Mouse (Mus musculus) midbrain, embryonic 11.5 days (tissue): ENCODE results near the gene Brd3. TPM values are rescaled to one million over a fixed set of nuclear protein-coding genes. Genes with fewer than 3 reads are reported as not detected.

Experiments used
- ATAC-seq: fragments of 200-750 bp; cut with Nextera tagmentation; 2 replicates; pipeline ENCODE4 v1.8.0; 2017; ENCODE audit warnings: moderate TSS enrichment, moderate library complexity; ENCODE audit not compliant: low FRiP score
- DNase-seq: peaks from one replicate; pipeline ENCODE4 v3.0.0; 2015; ENCODE audit warnings: low spot score; ENCODE audit errors: missing footprints
- H3K27ac ChIP-seq: fragments of 300-500 bp; sonication (generic); 2 replicates; pipeline ENCODE4 v1.5.1; 2014; ENCODE audit warnings: low read depth, low read length
- H3K27me3 ChIP-seq: fragments of 300-500 bp; sonication (generic); 2 replicates; pipeline ENCODE4 v1.6.1; 2014; ENCODE audit warnings: mild to moderate bottlenecking, low read length, moderate library complexity, mixed read lengths; ENCODE audit not compliant: control insufficient read depth, insufficient read depth
- H3K36me3 ChIP-seq: fragments of 300-500 bp; sonication (generic); 2 replicates; pipeline ENCODE4 v1.6.1; 2014; ENCODE audit warnings: mild to moderate bottlenecking, low read length, moderate library complexity, mixed read lengths; ENCODE audit not compliant: control insufficient read depth, insufficient read depth
- H3K4me1 ChIP-seq: fragments of 300-500 bp; sonication (generic); 2 replicates; pipeline ENCODE4 v1.6.1; 2014; ENCODE audit warnings: low read length; ENCODE audit not compliant: control insufficient read depth, insufficient read depth
- H3K4me2 ChIP-seq: fragments of 300-500 bp; sonication (generic); 2 replicates; pipeline ENCODE4 v1.6.1; 2014; ENCODE audit warnings: mild to moderate bottlenecking, moderate library complexity
- H3K4me3 ChIP-seq: fragments of 300-500 bp; sonication (generic); 2 replicates; pipeline ENCODE4 v1.5.1; 2014; ENCODE audit warnings: low read depth, low read length
- H3K9ac ChIP-seq: fragments of 300-500 bp; sonication (generic); 2 replicates; pipeline ENCODE4 v1.6.1; 2014; ENCODE audit warnings: low read length
- H3K9me3 ChIP-seq: fragments of 300-500 bp; sonication (generic); 2 replicates; pipeline ENCODE4 v1.6.1; 2016; ENCODE audit warnings: low read length; ENCODE audit not compliant: control insufficient read depth
- WGBS: fragments of 180-500 bp; shearing (Covaris S2); extraction: QIAGEN DNeasy Blood & Tissue Kit; methylation state at CpG from one replicate; pipeline ENCODE4 v1.1.7; 2014; 5-methylcytosine and 5-hydroxymethylcytosine counted together
- polyA plus RNA-seq: library from polyadenylated mRNA; unstranded; fragments of >200 nt; fragmentation: Nextera tagmentation; extraction: Ambion mirVana; gene quantifications from 2 replicates; pipeline ENCODE4 v1.2.1, GENCODE M21; 2014

Gene Brd3
- polyA plus RNA-seq, 1 experiment from 2014 or later, result 189 TPM

DNA sequence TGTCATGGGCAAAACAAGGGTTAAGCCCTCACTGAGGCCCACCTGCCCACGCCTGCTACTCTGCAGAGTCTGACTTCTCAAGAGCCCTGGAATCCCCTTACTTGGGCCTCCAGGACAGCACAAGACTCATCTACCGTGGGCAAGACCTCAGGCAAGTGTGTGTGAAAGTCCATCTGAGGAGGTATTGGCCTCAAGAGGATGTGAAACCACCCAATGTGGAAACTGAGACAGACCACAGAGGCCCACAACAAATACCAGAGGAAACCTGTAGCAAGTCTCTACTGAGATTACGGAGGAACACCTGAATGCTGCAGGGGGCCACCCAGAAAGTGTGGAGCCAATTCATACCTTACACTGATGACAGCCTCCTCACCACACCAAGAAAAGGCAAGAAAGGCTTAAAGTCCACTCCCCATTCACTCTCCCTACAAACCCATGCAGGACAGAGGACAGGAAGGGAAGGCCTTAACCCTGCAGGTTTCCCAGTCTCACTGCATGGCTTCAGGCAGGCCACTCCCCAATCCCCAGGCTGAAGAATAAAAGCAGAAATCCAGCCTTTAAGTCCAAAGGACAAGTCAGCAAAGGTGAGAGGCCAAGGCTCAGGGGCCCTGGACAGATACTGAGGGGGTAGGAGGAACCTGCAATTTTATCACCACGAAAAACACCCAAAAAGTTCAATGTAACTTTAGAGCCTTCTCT lies 38.0 kb downstream of the Brd3 start:
- WGBS, result 76% methylated on average over 4 of the region's 4 CpGs
- H3K4me1 ChIP-seq, result peaks cover 26% of the 10 kb centered on the region
- ATAC-seq, result no peak

DNA sequence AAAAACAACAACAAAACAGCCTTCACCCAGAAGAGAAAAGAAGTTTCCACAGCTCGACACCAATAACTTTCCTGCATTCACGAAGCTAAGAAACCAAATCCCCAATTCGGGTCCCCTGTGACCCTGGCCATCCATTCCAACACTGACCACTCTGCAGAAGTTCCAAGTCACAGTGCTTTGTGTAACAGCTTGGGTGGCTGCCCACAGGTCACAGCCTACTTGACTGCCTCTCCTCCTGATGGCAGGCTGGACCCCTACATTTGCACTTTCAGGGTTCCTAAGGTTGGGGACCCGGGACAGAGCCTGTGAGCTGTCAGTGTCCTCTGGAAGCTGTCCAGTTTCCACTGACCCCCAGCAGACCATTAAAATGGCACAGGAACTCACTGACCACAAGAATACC lies 44.6 kb downstream of the Brd3 start:
- WGBS, result 93% methylated on average over 4 of the region's 4 CpGs
- Histone ChIP-seq H3K27ac (no peak overlapping the region), H3K27me3 (no peaks in the 10 kb centered on the region), H3K4me1 (no peaks in the 10 kb centered on the region), H3K9ac (no peak overlapping the region), H3K4me3 (no peak overlapping the region), H3K4me2 (no peak overlapping the region), H3K36me3 (peaks cover 44% of the 10 kb centered on the region), H3K9me3 (no peaks in the 10 kb centered on the region)
- no peak for ATAC-seq
- peak; percentile 28 for DNase-seq

More for the DNA sequence above, 38.0 kb downstream of the Brd3 start:
- Histone ChIP-seq H3K36me3 (0 out of 2 replicates have a peak, but pooled peaks cover 2% of the 10 kb centered on the region), H3K9ac (no peak overlapping the region), H3K27ac (no peak overlapping the region), H3K4me3 (no peak overlapping the region), H3K27me3 (no peaks in the 10 kb centered on the region), H3K9me3 (no peaks in the 10 kb centered on the region), H3K4me2 (no peak overlapping the region)
- DNase-seq, result no peak

DNA sequence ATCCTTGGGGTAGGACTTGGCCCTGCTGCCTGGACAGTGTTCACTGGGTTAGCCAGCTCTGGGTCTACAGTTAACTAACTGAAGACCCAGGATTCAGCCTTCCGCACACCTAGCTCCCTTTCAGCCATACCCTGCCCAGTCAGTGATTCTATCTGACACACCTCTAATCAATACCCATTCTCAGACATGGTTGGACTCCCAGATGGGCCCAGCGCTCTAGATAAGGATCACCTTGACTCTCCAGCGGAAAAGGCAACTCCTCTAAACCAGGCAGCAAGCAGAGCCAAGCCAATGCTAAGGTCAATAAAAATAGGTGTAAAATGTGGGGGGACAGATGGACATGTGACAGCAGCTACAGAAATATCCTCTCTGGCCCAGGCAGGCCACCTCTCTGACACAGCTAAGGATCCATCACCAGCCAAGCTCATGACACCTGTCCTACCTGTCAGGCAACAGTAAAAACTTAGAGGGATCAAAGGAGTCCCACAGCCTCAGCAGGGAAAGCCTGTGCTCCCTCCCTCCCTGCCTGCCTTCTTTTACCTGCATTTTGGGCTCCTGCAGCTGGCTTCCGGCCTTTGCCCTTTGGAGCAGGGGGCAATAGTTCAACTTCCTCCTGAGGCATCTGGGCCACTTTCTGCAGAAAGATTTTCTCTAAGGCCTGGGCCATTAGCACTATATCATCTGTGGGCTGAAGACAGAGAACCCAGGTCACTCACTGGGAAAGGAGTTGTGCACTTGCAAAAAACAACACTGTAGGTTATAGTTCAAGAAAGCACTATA lies 45.4 kb downstream of the Brd3 start:
- Histone ChIP-seq H3K36me3 (peaks cover 51% of the 10 kb centered on the region), H3K27me3 (no peaks in the 10 kb centered on the region), H3K4me3 (no peak overlapping the region), H3K27ac (no peak overlapping the region), H3K9me3 (no peaks in the 10 kb centered on the region), H3K4me2 (no peak overlapping the region), H3K9ac (no peak overlapping the region), H3K4me1 (no peaks in the 10 kb centered on the region)
- WGBS, result 96% methylated on average over 4 of the region's 4 CpGs
- DNase-seq (no peak), ATAC-seq (no peak)

DNA sequence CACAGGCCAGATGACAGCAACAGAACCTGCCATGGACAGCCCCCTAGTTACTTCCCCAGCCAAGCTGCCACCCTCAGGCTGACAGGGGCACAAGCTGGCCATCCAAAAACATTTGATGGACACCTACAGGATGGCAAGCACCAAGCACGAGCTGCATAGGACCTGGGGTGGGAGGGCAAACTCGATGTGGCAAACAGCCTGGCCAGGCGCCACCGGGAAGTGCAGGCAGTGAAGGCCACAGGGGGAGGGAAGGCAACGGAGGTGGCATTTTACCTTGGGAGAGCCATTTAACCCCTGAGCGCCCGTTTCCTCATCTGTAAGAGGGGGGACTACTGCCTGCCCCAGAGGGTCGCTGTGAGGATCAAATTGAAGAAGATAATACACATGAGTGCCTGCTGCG lies 46.8 kb downstream of the Brd3 start:
- Histone ChIP-seq H3K9me3 (no peaks in the 10 kb centered on the region), H3K36me3 (peaks cover 59% of the 10 kb centered on the region), H3K4me1 (no peaks in the 10 kb centered on the region), H3K27me3 (no peaks in the 10 kb centered on the region), H3K9ac (no peak overlapping the region), H3K27ac (no peak overlapping the region), H3K4me2 (no peak overlapping the region), H3K4me3 (no peak overlapping the region)
- DNase-seq, result no peak
- 74% methylated on average over 9 of the region's 9 CpGs for WGBS
- no peak for ATAC-seq

DNA sequence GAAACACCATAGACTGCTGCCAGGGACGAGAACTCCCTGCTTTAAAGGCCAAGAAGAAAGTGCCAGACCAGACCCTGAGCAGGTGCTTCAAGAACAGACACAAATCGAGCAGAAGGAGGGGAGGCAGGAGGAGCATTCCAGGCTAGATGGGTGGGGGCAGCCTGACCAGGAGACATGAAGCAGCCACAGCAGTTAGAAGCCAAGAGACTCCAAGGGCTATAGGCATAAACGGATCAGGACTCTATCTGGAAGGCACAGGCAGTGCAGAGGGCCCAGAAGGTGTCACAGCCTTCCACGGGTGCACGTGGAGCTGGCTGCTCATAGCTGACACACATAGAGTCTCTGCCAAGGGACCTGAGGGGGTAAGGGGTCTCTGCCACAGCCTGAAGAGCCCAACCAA lies 47.3 kb downstream of the Brd3 start:
- Histone ChIP-seq H3K27me3 (no peaks in the 10 kb centered on the region), H3K4me1 (no peaks in the 10 kb centered on the region), H3K4me2 (no peak overlapping the region), H3K4me3 (no peak overlapping the region), H3K9ac (no peak overlapping the region), H3K27ac (no peak overlapping the region), H3K36me3 (peaks cover 64% of the 10 kb centered on the region), H3K9me3 (no peaks in the 10 kb centered on the region)
- WGBS, result 88% methylated on average over 5 of the region's 5 CpGs
- DNase-seq, result peak; percentile 66
- ATAC-seq, result no peak

DNA sequence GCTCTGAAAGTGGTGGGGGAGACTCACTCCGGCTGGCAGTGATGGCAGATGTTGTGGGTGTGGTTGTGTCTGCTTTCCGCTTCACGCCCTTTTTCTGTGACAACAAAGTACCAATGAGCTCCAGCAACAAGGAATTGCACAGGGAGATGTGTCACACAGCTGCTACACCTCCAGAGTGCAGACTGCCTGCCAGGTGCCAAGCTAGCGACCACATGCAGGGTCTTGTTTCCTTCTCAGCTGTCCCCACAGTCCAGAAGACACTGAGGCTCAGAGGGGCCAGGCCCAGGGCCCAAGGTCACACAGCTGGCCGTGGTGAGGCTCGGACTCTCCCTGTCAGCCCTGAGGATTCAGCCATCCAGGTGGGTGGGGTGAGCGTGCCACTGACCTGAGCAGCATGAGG lies 47.7 kb downstream of the Brd3 start:
- no peak for DNase-seq
- Histone ChIP-seq H3K9ac (no peak overlapping the region), H3K4me2 (no peak overlapping the region), H3K4me1 (no peaks in the 10 kb centered on the region), H3K36me3 (peaks cover 64% of the 10 kb centered on the region), H3K9me3 (no peaks in the 10 kb centered on the region), H3K27ac (no peak overlapping the region), H3K4me3 (no peak overlapping the region), H3K27me3 (no peaks in the 10 kb centered on the region)
- ATAC-seq, result no peak
- WGBS, result 93% methylated on average over 7 of the region's 7 CpGs

DNA sequence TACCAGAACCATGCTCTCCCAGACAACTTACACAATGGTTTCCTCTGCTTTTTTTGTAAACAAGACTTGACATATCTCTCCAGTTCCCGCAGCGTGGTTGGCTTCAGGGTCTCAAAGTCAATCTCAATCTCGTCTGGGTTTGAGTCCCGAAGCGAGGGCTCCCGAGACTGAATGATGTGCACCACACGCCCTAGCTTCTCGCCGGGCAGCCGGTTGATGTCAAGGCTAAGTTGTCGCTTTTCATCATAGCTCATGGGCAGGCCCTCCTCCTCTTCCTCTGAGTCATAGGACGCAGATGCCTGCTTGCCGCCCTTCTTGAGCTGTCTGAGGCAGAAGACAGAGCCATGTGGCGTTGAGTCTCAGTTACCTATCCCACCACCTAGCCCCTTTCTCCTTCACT lies 57.2 kb downstream of the Brd3 start:
- ATAC-seq (no peak), DNase-seq (no peak)
- peaks cover 56% of the 10 kb centered on the region for H3K36me3 ChIP-seq
- H3K27me3 ChIP-seq, result no peaks in the 10 kb centered on the region
- H3K27ac ChIP-seq, result no peak overlapping the region
- H3K9me3 ChIP-seq, result no peaks in the 10 kb centered on the region
- no peak overlapping the region for H3K9ac ChIP-seq
- no peak overlapping the region for H3K4me2 ChIP-seq
- no peaks in the 10 kb centered on the region for H3K4me1 ChIP-seq
- no peak overlapping the region for H3K4me3 ChIP-seq
- WGBS, result 95% methylated on average over 14 of the region's 14 CpGs

DNA sequence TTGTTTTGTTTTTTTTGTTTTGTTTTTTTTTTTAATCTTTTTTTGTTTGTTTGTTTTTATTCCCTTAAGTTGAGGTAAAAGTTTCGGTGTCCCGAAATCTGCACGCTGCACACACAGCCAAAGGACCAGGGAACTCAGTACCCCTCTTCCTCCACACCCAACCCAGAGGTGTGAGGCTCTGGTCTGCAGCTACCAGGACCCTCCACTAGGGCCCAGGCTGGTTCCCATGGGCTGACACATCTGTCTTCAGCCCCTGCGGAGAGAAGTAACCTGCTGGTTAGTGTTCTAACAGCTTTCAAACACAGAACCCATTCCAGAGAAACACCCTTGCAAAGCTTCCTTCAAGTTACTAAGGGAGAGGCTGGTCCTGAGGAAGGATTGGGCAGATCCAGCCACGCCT lies 59.7 kb downstream of the Brd3 start:
- ATAC-seq, result no peak
- no peak overlapping the region for H3K4me3 ChIP-seq
- no peak overlapping the region for H3K9ac ChIP-seq
- no peak overlapping the region for H3K4me2 ChIP-seq
- peaks cover 5% of the 10 kb centered on the region for H3K4me1 ChIP-seq
- no peak overlapping the region for H3K27ac ChIP-seq
- peaks cover 40% of the 10 kb centered on the region for H3K36me3 ChIP-seq
- no peaks in the 10 kb centered on the region for H3K27me3 ChIP-seq
- WGBS, result 87% methylated on average over 5 of the region's 5 CpGs
- DNase-seq, result peak; percentile 87
- no peaks in the 10 kb centered on the region for H3K9me3 ChIP-seq

DNA sequence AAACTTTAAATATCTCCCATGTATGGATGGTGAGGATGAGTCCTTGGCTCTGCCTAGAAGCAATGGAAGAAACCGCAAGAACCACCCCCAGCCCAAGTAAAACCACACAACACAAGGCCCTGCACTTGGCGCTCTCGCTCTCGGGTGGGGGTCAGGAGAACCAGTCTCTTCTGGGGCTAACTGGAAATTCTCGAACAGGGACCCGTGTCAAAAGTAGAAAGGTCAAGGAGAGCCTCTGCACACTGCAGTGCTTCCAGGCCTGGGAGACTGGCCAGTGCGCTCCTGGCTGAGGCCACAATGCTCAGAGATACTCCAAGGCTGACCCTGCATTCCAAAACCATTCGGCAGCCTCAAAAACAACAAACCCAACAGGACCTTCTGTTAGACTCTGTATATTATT lies 60.6 kb downstream of the Brd3 start:
- H3K27me3 ChIP-seq, result no peaks in the 10 kb centered on the region
- no peak overlapping the region for H3K4me3 ChIP-seq
- no peaks in the 10 kb centered on the region for H3K9me3 ChIP-seq
- peaks cover 8% of the 10 kb centered on the region for H3K4me1 ChIP-seq
- no peak overlapping the region for H3K27ac ChIP-seq
- DNase-seq (no peak), ATAC-seq (no peak)
- H3K4me2 ChIP-seq, result no peak overlapping the region
- peaks cover 34% of the 10 kb centered on the region for H3K36me3 ChIP-seq
- WGBS, result 96% methylated on average over 8 of the region's 8 CpGs
- no peak overlapping the region for H3K9ac ChIP-seq
